Mouse (Mus musculus) gastrocnemius, postnatal 10 days (tissue): ENCODE measurements around the gene Creb3l2. TPM values are rescaled to one million over a fixed set of nuclear protein-coding genes. Genes with fewer than 3 reads are reported as not detected.
"Not testable (repeated sequence)": the region's sequence is repeated elsewhere in the genome, so short reads cannot be mapped to it uniquely, and the experiment has no call there.

Experiments
- DNase-seq: peaks from one replicate; pipeline ENCODE4 v3.0.0; 2021; ENCODE audit warnings: mixed read lengths
- long read RNA-seq, 2 experiments: library from polyadenylated mRNA; stranded (forward); transcript quantifications; one replicate each; pipeline ENCODE4 v2.0.0; 2021
- total RNA-seq, 2 experiments: library from RNA; stranded (reverse); gene quantifications; 2 replicates each; pipeline ENCODE4 v1.2.3; 2021

The Creb3l2 gene
- total RNA-seq: 10 to 100 TPM; 18.2 to 24.0 TPM
- long read RNA-seq, experiment 1, full-length matches to known transcripts: 2 of 6 reads
- long read RNA-seq, experiment 1, partial matches to known transcripts: 2 of 6 reads
- long read RNA-seq, experiment 1, other reads (novel, unspliced or antisense): 2 of 6 reads
- long read RNA-seq, experiment 2, full-length matches to known transcripts: 4 of 13 reads
- long read RNA-seq, experiment 2, partial matches to known transcripts: 1 of 13 reads
- long read RNA-seq, experiment 2, other reads (novel, unspliced or antisense): 8 of 13 reads

GRCm38 (mm10) chr6:37442041-37442667, at the start of gene Creb3l2:
Gene Creb3l2 (minus strand): TSS chr6:37442146.
- peak; percentile 89 for DNase-seq

- DNase-seq: no peak
These were observed 44.6 kb upstream of the Creb3l2 start for GRCm38 (mm10) chr6:37486502-37486901.

GRCm38 (mm10) chr6:37484588-37485070, 42.7 kb upstream of the Creb3l2 start:
- no peak for DNase-seq

GRCm38 (mm10) chr6:37483262-37483661, 41.3 kb upstream of the Creb3l2 start:
- DNase-seq: no peak

GRCm38 (mm10) chr6:37481147-37481546, 39.2 kb upstream of the Creb3l2 start:
- no peak for DNase-seq

- DNase-seq: no peak
These were observed 38.1 kb upstream of the Creb3l2 start for GRCm38 (mm10) chr6:37480008-37480407.

- DNase-seq: no peak
These were observed 36.5 kb upstream of the Creb3l2 start for GRCm38 (mm10) chr6:37478481-37478880.

- peak; percentile 16 for DNase-seq
These were observed 31.9 kb upstream of the Creb3l2 start for GRCm38 (mm10) chr6:37473674-37474342.

- no peak for DNase-seq
These were observed 28.3 kb upstream of the Creb3l2 start for GRCm38 (mm10) chr6:37470216-37470615.

- DNase-seq: no peak
These were observed 23.9 kb upstream of the Creb3l2 start for GRCm38 (mm10) chr6:37465847-37466246.

GRCm38 (mm10) chr6:37465356-37465755, 23.4 kb upstream of the Creb3l2 start:
- no peak for DNase-seq

- DNase-seq: no peak
These were observed 22.6 kb upstream of the Creb3l2 start for GRCm38 (mm10) chr6:37464585-37464984.

GRCm38 (mm10) chr6:37463517-37464482, 21.9 kb upstream of the Creb3l2 start:
- not testable (repeated sequence) for DNase-seq

- no peak for DNase-seq
These were observed 18.7 kb upstream of the Creb3l2 start for GRCm38 (mm10) chr6:37460681-37461080.

GRCm38 (mm10) chr6:37459656-37460055, 17.7 kb upstream of the Creb3l2 start:
- DNase-seq: not testable (repeated sequence)

GRCm38 (mm10) chr6:37457990-37458655, 16.2 kb upstream of the Creb3l2 start:
- no peak for DNase-seq

- no peak for DNase-seq
These were observed 13.6 kb upstream of the Creb3l2 start for GRCm38 (mm10) chr6:37455540-37455939.

- no peak for DNase-seq
These were observed 11.1 kb upstream of the Creb3l2 start for GRCm38 (mm10) chr6:37453047-37453446.

GRCm38 (mm10) chr6:37451664-37452063, 9.7 kb upstream of the Creb3l2 start:
- no peak for DNase-seq

- DNase-seq: peak; percentile 76
These were observed 5.9 kb upstream of the Creb3l2 start for GRCm38 (mm10) chr6:37447704-37448466.

- no peak for DNase-seq
These were observed 835 bp upstream of the Creb3l2 start for GRCm38 (mm10) chr6:37442781-37443180.
